Mouse (Mus musculus) hindbrain, embryonic 15.5 days (tissue): Measurements from ENCODE around the gene Snrnp48. TPM values are rescaled to one million over a fixed set of nuclear protein-coding genes. Genes with fewer than 3 reads are reported as not detected.
A peak's percentile ranks its signal among the peaks of the same experiment; 100 is the strongest.

Experiments
- ATAC-seq: fragments of 200-750 bp; cut with Nextera tagmentation; 2 replicates; pipeline ENCODE4 v1.8.0; 2017; ENCODE audit warnings: low read depth, moderate number of reproducible peaks, moderate TSS enrichment; ENCODE audit not compliant: low FRiP score
- H3K27ac ChIP-seq: fragments of 300-500 bp; sonication (generic); replicated peaks from 2 replicates; pipeline ENCODE4 v1.5.1; 2015; ENCODE audit warnings: mild to moderate bottlenecking, inconsistent platforms
- H3K27me3 ChIP-seq: fragments of 300-500 bp; sonication (generic); 2 replicates; pipeline ENCODE4 v1.6.1; 2015; ENCODE audit warnings: control low read depth, inconsistent platforms
- H3K36me3 ChIP-seq: fragments of 300-500 bp; sonication (generic); 2 replicates; pipeline ENCODE4 v1.6.1; 2015; ENCODE audit warnings: control low read depth, inconsistent platforms
- H3K4me1 ChIP-seq: fragments of 300-500 bp; sonication (generic); replicated peaks from 2 replicates; pipeline ENCODE4 v1.6.1; 2015; ENCODE audit warnings: control low read depth, inconsistent platforms
- H3K4me2 ChIP-seq: fragments of 300-500 bp; sonication (generic); 2 replicates; pipeline ENCODE4 v1.6.1; 2015; ENCODE audit warnings: moderate library complexity, mild to moderate bottlenecking, inconsistent platforms
- H3K4me3 ChIP-seq: fragments of 300-500 bp; sonication (generic); 2 replicates; pipeline ENCODE4 v1.5.1; 2015; ENCODE audit warnings: mild to moderate bottlenecking, inconsistent platforms
- H3K9ac ChIP-seq: fragments of 300-500 bp; sonication (generic); 2 replicates; pipeline ENCODE4 v1.6.1; 2015; ENCODE audit warnings: inconsistent platforms
- H3K9me3 ChIP-seq: fragments of 300-500 bp; sonication (generic); 2 replicates; pipeline ENCODE4 v1.6.1; 2016; ENCODE audit warnings: control low read depth, inconsistent platforms
- WGBS: fragments of 180-500 bp; shearing (Covaris S2); methylation state at CpG from one replicate; pipeline ENCODE4 v1.1.7; 2015; 5-methylcytosine and 5-hydroxymethylcytosine counted together
- polyA plus RNA-seq: library from polyadenylated mRNA; unstranded; fragments of >200 nt; fragmentation: Nextera tagmentation; extraction: Ambion mirVana; gene quantifications from 2 replicates; pipeline ENCODE4 v1.2.1, GENCODE M21; 2015

Gene Snrnp48
- polyA plus RNA-seq, 1 experiment from 2014 or later: 24.8 TPM

GRCm38 (mm10) chr13:38218686-38219085 lies 13.9 kb downstream of the Snrnp48 start:
- H3K9me3 ChIP-seq: no peaks in the 10 kb centered on the region
- no peak overlapping the region for H3K27ac ChIP-seq
- H3K4me1 ChIP-seq: no peaks in the 10 kb centered on the region
- 91% methylated on average over 3 of the region's 3 CpGs for WGBS
- H3K9ac ChIP-seq: no peak overlapping the region
- no peak overlapping the region for H3K4me2 ChIP-seq
- no peaks in the 10 kb centered on the region for H3K27me3 ChIP-seq
- no peak for ATAC-seq
- H3K36me3 ChIP-seq: peaks cover 73% of the 10 kb centered on the region
- H3K4me3 ChIP-seq: no peak overlapping the region

GRCm38 (mm10) chr13:38220331-38220730 lies 15.6 kb downstream of the Snrnp48 start:
- no peak overlapping the region for H3K9ac ChIP-seq
- H3K4me2 ChIP-seq: no peak overlapping the region
- no peaks in the 10 kb centered on the region for H3K9me3 ChIP-seq
- 96% methylated on average over 6 of the region's 6 CpGs for WGBS
- ATAC-seq: no peak
- H3K27ac ChIP-seq: no peak overlapping the region
- H3K27me3 ChIP-seq: no peaks in the 10 kb centered on the region
- H3K4me3 ChIP-seq: no peak overlapping the region
- peaks cover 79% of the 10 kb centered on the region for H3K36me3 ChIP-seq
- H3K4me1 ChIP-seq: no peaks in the 10 kb centered on the region

- ATAC-seq: no peak
- Histone ChIP-seq H3K9me3 (no peaks in the 10 kb centered on the region), H3K27ac (0 out of 2 replicates have a peak overlapping the region, but pooled peaks have one; percentile 48), H3K4me2 (no peak overlapping the region), H3K9ac (no peak overlapping the region), H3K4me1 (no peaks in the 10 kb centered on the region), H3K4me3 (no peak overlapping the region), H3K36me3 (peaks cover 22% of the 10 kb centered on the region), H3K27me3 (no peaks in the 10 kb centered on the region)
- WGBS: 60% methylated on average over 9 of the region's 9 CpGs
Measured at GRCm38 (mm10) chr13:38230177-38230821, 25.6 kb downstream of the Snrnp48 start.

GRCm38 (mm10) chr13:38232411-38232810 lies 27.7 kb downstream of the Snrnp48 start:
- Histone ChIP-seq H3K27me3 (no peaks in the 10 kb centered on the region), H3K9me3 (no peaks in the 10 kb centered on the region), H3K4me2 (no peak overlapping the region), H3K4me3 (no peak overlapping the region), H3K27ac (no peak overlapping the region), H3K9ac (no peak overlapping the region), H3K36me3 (peaks cover 14% of the 10 kb centered on the region; the same call in 1 of the 2 replicates), H3K4me1 (no peaks in the 10 kb centered on the region)
- ATAC-seq: no peak
- WGBS: 75% methylated on average over 4 of the region's 4 CpGs

GRCm38 (mm10) chr13:38232856-38233625 lies 28.3 kb downstream of the Snrnp48 start:
- H3K36me3 ChIP-seq: peaks cover 10% of the 10 kb centered on the region; the same call in 1 of the 2 replicates
- no peak overlapping the region for H3K9ac ChIP-seq
- no peak for ATAC-seq
- H3K27ac ChIP-seq: no peak overlapping the region
- H3K4me2 ChIP-seq: no peak overlapping the region
- no peaks in the 10 kb centered on the region for H3K4me1 ChIP-seq
- WGBS: 85% methylated on average over 3 of the region's 3 CpGs
- no peaks in the 10 kb centered on the region for H3K9me3 ChIP-seq
- H3K4me3 ChIP-seq: no peak overlapping the region
- H3K27me3 ChIP-seq: no peaks in the 10 kb centered on the region

- no peak overlapping the region for H3K4me2 ChIP-seq
- no peaks in the 10 kb centered on the region for H3K9me3 ChIP-seq
- H3K27ac ChIP-seq: no peak overlapping the region
- H3K4me3 ChIP-seq: no peak overlapping the region
- no peaks in the 10 kb centered on the region; the same call in 1 of the 2 replicates for H3K36me3 ChIP-seq
- H3K27me3 ChIP-seq: no peaks in the 10 kb centered on the region
- ATAC-seq: no peak
- WGBS: 83% methylated on average over 5 of the region's 5 CpGs
- H3K9ac ChIP-seq: no peak overlapping the region
- H3K4me1 ChIP-seq: no peaks in the 10 kb centered on the region
Measured at GRCm38 (mm10) chr13:38234651-38235050, 29.9 kb downstream of the Snrnp48 start.

- Histone ChIP-seq H3K9ac (no peak overlapping the region), H3K27me3 (no peaks in the 10 kb centered on the region), H3K36me3 (no peaks in the 10 kb centered on the region; the same call in 1 of the 2 replicates), H3K4me3 (no peak overlapping the region), H3K9me3 (no peaks in the 10 kb centered on the region), H3K27ac (no peak overlapping the region), H3K4me1 (no peaks in the 10 kb centered on the region), H3K4me2 (no peak overlapping the region)
- no peak for ATAC-seq
- WGBS: 80% methylated on average over 3 of the region's 3 CpGs
Measured at GRCm38 (mm10) chr13:38235370-38235769, 30.6 kb downstream of the Snrnp48 start.

GRCm38 (mm10) chr13:38248151-38248550 lies 43.4 kb downstream of the Snrnp48 start:
- H3K4me2 ChIP-seq: no peak overlapping the region
- ATAC-seq: no peak
- H3K36me3 ChIP-seq: no peaks in the 10 kb centered on the region
- no peak overlapping the region for H3K4me3 ChIP-seq
- 82% methylated on average over 5 of the region's 5 CpGs for WGBS
- no peak overlapping the region for H3K27ac ChIP-seq
- no peaks in the 10 kb centered on the region for H3K9me3 ChIP-seq
- no peak overlapping the region for H3K9ac ChIP-seq
- H3K27me3 ChIP-seq: no peaks in the 10 kb centered on the region
- H3K4me1 ChIP-seq: no peaks in the 10 kb centered on the region

GRCm38 (mm10) chr13:38251226-38251625 lies 46.5 kb downstream of the Snrnp48 start:
- H3K27ac ChIP-seq: no peak overlapping the region
- ATAC-seq: no peak
- no peak overlapping the region for H3K4me2 ChIP-seq
- H3K9ac ChIP-seq: no peak overlapping the region
- H3K4me3 ChIP-seq: no peak overlapping the region
- no peaks in the 10 kb centered on the region for H3K4me1 ChIP-seq
- no peaks in the 10 kb centered on the region for H3K36me3 ChIP-seq
- no peaks in the 10 kb centered on the region for H3K27me3 ChIP-seq
- no peaks in the 10 kb centered on the region for H3K9me3 ChIP-seq
- WGBS: 87% methylated on average over 3 of the region's 3 CpGs

GRCm38 (mm10) chr13:38253696-38254095 lies 49.0 kb downstream of the Snrnp48 start:
- no peak for ATAC-seq
- Histone ChIP-seq H3K4me3 (no peak overlapping the region), H3K4me2 (no peak overlapping the region), H3K36me3 (no peaks in the 10 kb centered on the region), H3K9me3 (no peaks in the 10 kb centered on the region), H3K4me1 (no peaks in the 10 kb centered on the region), H3K9ac (no peak overlapping the region), H3K27ac (no peak overlapping the region), H3K27me3 (no peaks in the 10 kb centered on the region)
- 83% methylated on average over 9 of the region's 9 CpGs for WGBS

GRCm38 (mm10) chr13:38258901-38259300 lies 54.2 kb downstream of the Snrnp48 start:
- Histone ChIP-seq H3K9me3 (no peaks in the 10 kb centered on the region), H3K36me3 (no peaks in the 10 kb centered on the region), H3K4me2 (no peak overlapping the region), H3K27ac (no peak overlapping the region), H3K4me1 (no peaks in the 10 kb centered on the region), H3K9ac (no peak overlapping the region), H3K4me3 (no peak overlapping the region), H3K27me3 (no peaks in the 10 kb centered on the region)
- WGBS: 77% methylated on average over 2 of the region's 2 CpGs
- ATAC-seq: no peak

- 89% methylated on average over 8 of the region's 8 CpGs for WGBS
- H3K4me3 ChIP-seq: no peak overlapping the region
- ATAC-seq: no peak
Measured at GRCm38 (mm10) chr13:38269055-38269692, 64.4 kb downstream of the Snrnp48 start.

More at GRCm38 (mm10) chr13:38269055-38269692, 64.4 kb downstream of the Snrnp48 start:
- H3K36me3 ChIP-seq: no peaks in the 10 kb centered on the region
- H3K27ac ChIP-seq: no peak overlapping the region
- no peak overlapping the region for H3K9ac ChIP-seq
- H3K4me2 ChIP-seq: no peak overlapping the region
- H3K27me3 ChIP-seq: no peaks in the 10 kb centered on the region
- no peaks in the 10 kb centered on the region for H3K4me1 ChIP-seq
- no peaks in the 10 kb centered on the region for H3K9me3 ChIP-seq
